Mouse (Mus musculus) cerebellum, postnatal 25 days (tissue): ENCODE results near the gene Ascc2.

Source experiments
- DNase-seq, 2 experiments: peaks; one replicate each; pipeline ENCODE4 v3.0.0; 2021; ENCODE audit warnings: mixed read lengths in 2 of 2

Gene Ascc2

GRCm38 (mm10) chr11:4637534-4638234 lies at the start of gene Ascc2:
TSS of gene Ascc2 (plus strand) at chr11:4637747.
- DNase-seq = peak; percentile 82 to 92

- DNase-seq = no peak
Measured at GRCm38 (mm10) chr11:4591811-4592210, 45.7 kb upstream of the Ascc2 start.

DNA sequence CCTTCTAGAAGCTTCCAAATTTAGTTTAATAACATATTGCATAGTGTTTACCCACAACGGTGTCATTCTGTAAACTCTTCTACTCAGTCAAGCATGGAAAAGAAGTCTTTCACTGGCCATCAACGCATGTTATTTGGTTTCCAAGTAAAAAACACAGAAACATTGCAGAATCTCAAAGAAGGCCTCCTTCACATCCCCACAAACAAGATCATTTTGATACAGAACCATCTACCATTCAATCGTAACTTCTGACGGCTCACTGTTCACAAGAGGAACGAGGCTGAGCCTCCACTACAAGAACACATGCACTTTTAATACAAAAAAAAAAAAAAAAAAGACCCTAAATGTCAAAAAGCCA lies 44.1 kb upstream of the Ascc2 start:
- no peak for DNase-seq

DNA sequence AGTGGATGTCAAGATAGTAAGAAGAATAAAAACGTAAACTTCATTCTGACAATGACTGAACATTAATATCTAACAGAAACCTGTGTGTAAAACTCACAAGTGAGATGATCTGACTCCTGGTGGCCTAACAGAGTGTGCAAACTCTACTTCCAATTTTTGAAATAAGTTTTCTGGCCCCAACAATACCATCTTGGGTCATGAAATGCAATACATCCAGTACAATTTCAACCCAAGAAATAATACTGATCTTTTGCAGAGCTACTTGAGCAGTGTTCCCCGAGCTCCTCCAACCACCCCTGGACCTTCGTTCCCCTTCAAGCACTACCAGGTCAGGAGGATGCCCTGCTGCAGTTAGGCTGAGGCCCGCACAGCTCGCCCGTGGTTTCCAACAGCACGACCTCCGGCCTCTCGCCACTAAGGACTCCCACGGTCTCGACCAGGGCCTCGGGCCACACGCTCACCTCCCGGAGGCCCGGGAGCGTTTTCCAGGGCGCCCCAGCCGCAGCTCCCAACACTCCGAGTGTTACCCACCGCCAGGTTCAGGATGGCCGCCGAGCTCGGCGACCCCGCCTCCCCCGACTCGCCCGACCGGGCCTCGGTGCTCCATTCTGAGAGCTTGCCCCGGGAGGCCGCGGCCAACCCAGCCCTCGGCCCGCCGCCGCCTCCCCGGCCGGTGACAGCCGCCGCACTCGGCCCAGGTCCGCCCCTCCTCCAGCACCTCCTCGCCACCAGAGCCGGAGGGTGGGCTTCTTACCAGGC lies 43.5 kb upstream of the Ascc2 start:
- peak in 1 of 2 experiments; percentile 65 for DNase-seq

DNA sequence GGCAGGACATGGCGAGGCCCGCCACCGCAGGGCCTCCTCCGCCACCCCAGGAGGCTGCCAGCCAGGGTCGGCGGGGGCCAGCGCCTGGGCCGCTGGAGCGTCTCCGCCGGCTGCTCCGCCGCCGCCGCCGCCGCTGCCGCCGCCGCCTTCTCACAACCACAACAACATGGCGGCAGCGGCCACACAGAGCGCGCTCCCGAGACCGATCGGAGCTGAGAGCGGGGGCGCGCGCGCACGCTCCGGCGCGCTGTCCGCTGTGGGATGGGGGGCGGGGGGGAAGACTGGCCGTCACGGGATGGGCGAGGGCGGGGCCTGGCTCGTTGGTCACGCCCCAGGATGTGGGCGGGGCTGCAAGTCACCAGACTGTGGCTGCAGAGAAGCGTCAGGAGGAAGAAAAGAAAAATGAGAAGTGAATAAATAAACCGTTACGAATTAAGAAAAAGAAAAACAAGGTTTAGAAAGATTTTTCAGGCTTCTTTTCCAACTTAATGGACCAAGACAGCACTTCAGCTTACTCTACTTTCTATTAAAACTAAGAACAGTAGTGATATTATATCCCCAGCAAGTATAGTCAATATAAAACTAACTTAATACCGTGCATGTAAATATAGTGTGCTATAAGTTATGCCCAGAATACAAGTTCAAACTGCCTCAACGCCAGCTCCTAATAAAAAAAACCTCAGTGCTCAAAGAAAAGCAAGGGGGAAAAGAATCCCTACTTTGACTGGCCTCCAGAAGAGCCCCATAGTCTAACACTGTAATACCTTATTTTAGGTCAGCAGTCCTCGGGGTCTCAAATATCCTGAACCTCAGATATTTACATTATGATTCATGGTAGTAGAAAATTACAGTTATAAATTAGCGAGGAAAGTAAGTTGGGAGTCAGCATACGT lies 42.7 kb upstream of the Ascc2 start, which contains the start of gene Mtmr3:
TSS of gene Mtmr3 (minus strand) at position 256 of the 893 bp plus-strand sequence.
- DNase-seq = peak; percentile 93 to 98

- no peak for DNase-seq
Measured at GRCm38 (mm10) chr11:4598411-4598810, 39.1 kb upstream of the Ascc2 start.

DNA sequence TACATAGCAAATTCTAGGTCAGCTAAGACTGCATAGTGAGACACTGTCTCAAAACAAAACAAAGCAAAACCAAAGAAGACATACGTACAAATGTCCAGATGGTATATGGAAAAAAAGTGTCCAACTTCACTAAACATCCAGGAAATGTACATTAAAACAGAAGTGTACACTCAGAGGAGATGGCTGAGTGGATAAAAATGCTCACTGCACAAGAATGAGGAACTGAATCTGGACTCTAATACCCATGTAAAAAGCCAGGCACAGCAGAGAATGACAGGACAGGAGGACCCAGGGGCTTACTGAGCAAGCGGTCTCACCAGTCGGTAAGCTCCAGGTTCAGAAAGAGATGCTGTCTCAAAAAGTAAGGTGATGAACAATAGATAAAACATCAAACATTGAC lies 37.6 kb upstream of the Ascc2 start:
- DNase-seq = no peak

DNA sequence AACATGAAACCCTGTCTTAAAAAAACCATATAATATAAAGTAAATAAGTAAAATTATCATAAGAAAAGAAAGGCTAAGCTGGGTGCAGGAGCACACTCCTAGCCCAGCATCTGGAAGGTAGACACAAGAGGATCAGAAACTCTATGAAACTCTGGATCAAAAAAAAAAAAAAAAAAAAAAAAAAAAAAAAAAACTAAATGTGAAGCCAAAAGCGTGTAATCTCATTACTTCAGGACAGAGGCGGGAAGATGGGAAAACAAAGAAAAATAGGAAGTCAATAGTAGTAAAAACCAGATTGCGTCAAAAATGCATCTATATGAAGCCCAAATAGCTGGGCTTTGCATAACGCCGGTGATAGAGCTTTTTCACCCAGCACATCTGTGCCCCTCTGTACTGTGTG lies 35.7 kb upstream of the Ascc2 start:
- DNase-seq = no peak

GRCm38 (mm10) chr11:4602691-4603441 lies 34.7 kb upstream of the Ascc2 start:
- DNase-seq = peak; percentile 52 to 65

GRCm38 (mm10) chr11:4604441-4604840 lies 33.1 kb upstream of the Ascc2 start:
- DNase-seq = no peak

- no peak for DNase-seq
Measured at GRCm38 (mm10) chr11:4605414-4605813, 32.1 kb upstream of the Ascc2 start.

DNA sequence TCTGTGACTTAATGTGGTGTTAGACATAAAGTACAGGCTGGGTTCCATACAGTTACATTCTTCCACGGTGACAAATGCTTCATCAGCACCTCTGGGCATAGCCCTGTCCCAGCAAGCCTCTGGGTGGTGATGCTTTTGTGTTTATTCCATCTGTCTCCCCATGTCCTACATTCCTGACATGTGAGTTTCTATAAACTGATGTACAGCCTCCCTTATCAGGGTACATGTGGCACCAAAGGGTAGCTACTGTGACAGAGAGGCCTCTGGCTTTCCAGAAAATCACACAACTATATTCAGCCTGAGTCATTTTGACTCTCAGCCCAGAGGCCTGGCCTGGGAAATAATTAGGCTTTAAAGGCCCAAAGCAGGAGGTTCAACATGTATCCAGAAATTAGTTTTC lies 31.0 kb upstream of the Ascc2 start:
- DNase-seq = no peak

GRCm38 (mm10) chr11:4611904-4612303 lies 25.6 kb upstream of the Ascc2 start:
- DNase-seq = no peak

DNA sequence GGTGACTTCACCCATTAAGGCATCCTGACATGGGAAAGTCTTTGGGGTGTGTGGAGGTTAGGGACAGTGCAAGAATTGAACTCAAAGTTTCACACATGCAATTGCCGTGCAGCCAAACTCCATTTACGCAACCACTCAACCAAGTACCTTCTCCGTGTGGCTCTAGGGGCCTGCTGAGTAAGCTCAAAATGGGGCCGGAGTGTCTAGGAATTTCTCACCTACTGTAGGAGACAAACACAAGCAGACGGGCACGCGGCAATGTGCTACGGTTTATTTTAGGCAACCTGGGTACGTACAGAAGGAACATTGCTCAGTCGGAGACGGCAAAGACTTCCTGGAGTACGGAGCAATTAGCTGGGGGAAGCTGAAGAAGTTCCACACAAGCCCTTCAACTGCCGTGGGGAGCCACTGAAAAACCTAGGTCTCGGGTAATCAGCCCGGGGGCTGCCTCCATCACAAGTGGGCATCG lies 17.5 kb upstream of the Ascc2 start, which contains the start of gene Gm11032:
TSS of gene Gm11032 (plus strand) at position 51 of the 469 bp plus-strand sequence.
- DNase-seq = peak; percentile 14 to 31

DNA sequence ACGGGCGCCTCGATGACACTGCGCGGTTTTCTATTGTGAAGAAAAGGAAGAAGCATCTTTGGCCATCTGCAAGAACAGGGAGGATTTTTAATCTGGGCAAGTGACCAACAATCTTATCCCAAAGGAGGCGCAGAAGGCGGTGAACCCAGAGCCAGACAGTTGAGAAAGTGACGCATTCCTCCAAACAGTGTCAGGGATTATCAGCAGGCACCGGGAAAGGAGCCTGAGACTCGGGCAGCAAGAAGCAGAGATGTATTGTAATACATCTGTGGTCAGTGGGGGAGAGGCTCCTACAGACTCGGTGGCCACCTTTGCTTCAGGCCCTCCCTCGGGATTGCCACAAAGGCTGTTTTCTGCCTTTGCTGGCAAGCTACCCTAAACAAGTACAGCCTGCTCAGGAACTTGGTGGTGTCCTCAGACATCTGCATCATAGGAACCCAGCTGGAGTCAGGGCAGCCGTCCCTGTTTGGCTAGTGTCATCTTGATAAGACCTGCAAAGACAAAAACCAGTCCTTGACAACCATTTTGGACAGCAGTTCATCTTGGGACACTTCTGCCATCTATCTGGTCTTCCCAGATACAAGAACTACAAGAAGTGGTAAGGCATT lies 16.9 kb upstream of the Ascc2 start:
- DNase-seq = peak; percentile 13 to 24

DNA sequence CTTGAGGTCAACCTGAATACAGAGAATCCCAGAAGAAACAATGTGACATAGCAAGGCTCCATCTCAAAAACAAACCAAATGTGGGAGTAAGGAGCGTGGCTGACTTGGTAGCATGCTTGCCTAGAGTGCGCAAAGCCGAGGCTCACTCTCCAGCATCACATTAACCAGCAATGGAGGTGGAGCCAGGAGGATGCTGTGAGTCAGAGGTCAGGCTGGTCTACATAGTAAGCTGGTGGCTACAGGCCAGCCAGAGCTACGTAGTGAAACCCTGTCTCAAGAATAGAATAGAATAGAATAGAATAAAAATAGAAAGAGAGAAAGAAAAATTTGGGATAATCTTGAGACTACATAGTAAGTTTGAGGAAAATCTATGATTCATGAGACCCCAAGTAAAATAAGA lies 15.7 kb upstream of the Ascc2 start:
- no peak for DNase-seq

- no peak for DNase-seq
Measured at GRCm38 (mm10) chr11:4622442-4622986, 15.0 kb upstream of the Ascc2 start.

DNA sequence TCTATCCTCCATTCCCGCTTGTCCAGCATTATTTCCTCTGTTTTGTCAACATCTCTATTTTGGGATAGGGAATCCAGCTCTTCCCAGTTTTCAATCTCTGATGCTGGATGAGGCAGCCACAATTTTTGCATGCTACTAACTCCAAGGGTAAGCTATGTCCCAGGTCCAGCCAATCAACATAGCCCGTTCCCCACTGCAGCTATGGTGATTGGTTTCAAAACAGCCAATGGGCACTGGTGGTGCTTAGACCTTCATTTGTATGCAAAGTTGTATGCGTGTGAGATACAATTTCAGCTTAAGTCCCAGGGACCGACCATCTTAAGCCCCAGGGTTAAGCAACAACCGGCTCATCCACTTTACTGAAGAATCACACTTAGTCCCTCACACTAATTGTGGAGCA lies 14.6 kb upstream of the Ascc2 start:
- DNase-seq = no peak

- no peak for DNase-seq
Measured at GRCm38 (mm10) chr11:4625931-4626330, 11.6 kb upstream of the Ascc2 start.

GRCm38 (mm10) chr11:4627636-4628035 lies 9.9 kb upstream of the Ascc2 start:
- no peak for DNase-seq

DNA sequence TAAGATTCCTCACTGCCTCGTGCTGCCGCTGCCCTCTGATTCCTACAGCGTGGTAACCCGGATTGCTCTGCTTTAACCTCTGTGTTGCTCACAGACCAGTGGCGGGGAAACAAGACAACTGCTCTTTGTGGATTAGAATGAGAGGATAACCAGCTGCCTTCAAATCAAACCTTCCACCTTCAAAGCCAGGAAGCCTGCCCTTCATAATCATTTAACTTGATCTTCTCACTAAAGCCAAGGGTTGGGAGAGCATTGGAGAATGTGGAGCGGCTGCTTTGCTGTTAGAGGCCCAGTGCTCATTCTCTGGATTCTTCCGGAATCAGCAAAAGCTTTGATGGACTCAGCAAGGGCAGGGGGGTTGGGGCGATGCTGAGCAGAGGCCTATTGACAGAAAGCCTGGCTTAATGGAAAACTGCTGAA lies 7.7 kb upstream of the Ascc2 start:
- DNase-seq = no peak

DNA sequence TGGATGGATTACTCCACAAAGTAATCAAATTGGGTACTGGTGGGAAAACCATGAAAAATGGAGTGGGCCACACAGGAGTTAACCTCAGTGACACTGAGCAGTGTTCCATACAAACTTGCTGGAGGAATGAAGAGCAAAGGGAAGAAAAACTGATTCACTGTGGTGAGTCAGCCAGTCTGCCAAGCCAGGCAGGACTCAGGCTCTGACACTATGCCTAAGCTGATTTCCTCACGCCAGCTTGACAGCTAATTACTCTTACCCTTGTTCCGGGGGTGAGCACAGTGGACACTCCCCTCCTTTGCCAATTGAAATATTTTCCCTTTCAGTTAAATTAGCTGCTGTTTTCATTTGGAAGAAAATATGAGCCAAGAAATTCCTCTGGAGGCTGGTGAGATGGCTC lies 4.1 kb upstream of the Ascc2 start:
- DNase-seq = no peak
